Mouse (Mus musculus) T-helper 2 cell (primary cell): ENCODE results near the gene Mical3.

ENCODE experiments used
- in situ Hi-C: fragments of 300-600 bp; cut with MboI, MseI; formaldehyde crosslinking; loops from one replicate; pipeline ENCODE4 v1.15.1; 2025; ENCODE audit warnings: high pct_unique_total_duplicates

The Mical3 gene

GRCm38 (mm10) chr6:121016097-121016496, 114.7 kb downstream of the Mical3 start:
- in situ Hi-C loops = no loop called here

GRCm38 (mm10) chr6:121014339-121014738, 116.5 kb downstream of the Mical3 start:
- in situ Hi-C loops = no loop called here

GRCm38 (mm10) chr6:121013750-121014149, 117.0 kb downstream of the Mical3 start:
- in situ Hi-C loops = no loop called here

GRCm38 (mm10) chr6:121011709-121012108, 119.1 kb downstream of the Mical3 start:
- in situ Hi-C loops = no loop called here

GRCm38 (mm10) chr6:121009651-121010050, 121.1 kb downstream of the Mical3 start:
- in situ Hi-C loops = no loop called here

GRCm38 (mm10) chr6:121004959-121005358, 125.8 kb downstream of the Mical3 start:
- in situ Hi-C loops = no loop called here

- in situ Hi-C loops = no loop called here
Measured at GRCm38 (mm10) chr6:121002952-121003351, 127.8 kb downstream of the Mical3 start.

- in situ Hi-C loops = no loop called here
Measured at GRCm38 (mm10) chr6:120999860-121000526, 130.8 kb downstream of the Mical3 start.

GRCm38 (mm10) chr6:120999087-120999486, 131.7 kb downstream of the Mical3 start:
- in situ Hi-C loops = no loop called here

- in situ Hi-C loops = no loop called here
Measured at GRCm38 (mm10) chr6:120996607-120997006, 134.2 kb downstream of the Mical3 start.

- in situ Hi-C loops = no loop called here
Measured at GRCm38 (mm10) chr6:120995541-120995940, 135.3 kb downstream of the Mical3 start.

- in situ Hi-C loops = no loop called here
Measured at GRCm38 (mm10) chr6:120991857-120992256, 138.9 kb downstream of the Mical3 start.

- in situ Hi-C loops = no loop called here
Measured at GRCm38 (mm10) chr6:120987571-120988084, 143.2 kb downstream of the Mical3 start.

- in situ Hi-C loops = no loop called here
Measured at GRCm38 (mm10) chr6:120987164-120987563, 143.6 kb downstream of the Mical3 start.

GRCm38 (mm10) chr6:120986172-120986571, 144.6 kb downstream of the Mical3 start:
- in situ Hi-C loops = no loop called here

GRCm38 (mm10) chr6:120982314-120982713, 148.5 kb downstream of the Mical3 start:
- in situ Hi-C loops = no loop called here

- in situ Hi-C loops = no loop called here
Measured at GRCm38 (mm10) chr6:120981537-120981936, 149.3 kb downstream of the Mical3 start.

GRCm38 (mm10) chr6:120978019-120978621, 152.7 kb downstream of the Mical3 start:
- in situ Hi-C loops = no loop called here

- in situ Hi-C loops = no loop called here
Measured at GRCm38 (mm10) chr6:120976991-120977390, 153.8 kb downstream of the Mical3 start.

GRCm38 (mm10) chr6:120976097-120976496, 154.7 kb downstream of the Mical3 start:
- in situ Hi-C loops = no loop called here

GRCm38 (mm10) chr6:120971797-120972590, 158.8 kb downstream of the Mical3 start:
- in situ Hi-C loops = loop anchor here (5.0 kb wide), 1 partner anchor 205 kb away; no protein-coding TSS in a partner anchor
